Mouse (Mus musculus) cortical plate, adult 2 months (tissue): ENCODE data around the gene Ube2n.

Experiments used
- CTCF ChIP-seq: fragments of 200-500 bp; IDR thresholded peaks from 2 replicates; pipeline ENCODE4 v1.5.1; 2011; ENCODE audit warnings: mild to moderate bottlenecking, control low read depth, low read length; ENCODE audit not compliant: insufficient read depth; ENCODE audit errors: extremely low read depth
- POLR2A ChIP-seq: fragments of 200-500 bp; IDR thresholded peaks from 2 replicates; pipeline ENCODE4 v1.6.1; 2011; ENCODE audit warnings: mild to moderate bottlenecking, low read length, control low read depth; ENCODE audit not compliant: insufficient read depth; ENCODE audit errors: extremely low read depth

DNA sequence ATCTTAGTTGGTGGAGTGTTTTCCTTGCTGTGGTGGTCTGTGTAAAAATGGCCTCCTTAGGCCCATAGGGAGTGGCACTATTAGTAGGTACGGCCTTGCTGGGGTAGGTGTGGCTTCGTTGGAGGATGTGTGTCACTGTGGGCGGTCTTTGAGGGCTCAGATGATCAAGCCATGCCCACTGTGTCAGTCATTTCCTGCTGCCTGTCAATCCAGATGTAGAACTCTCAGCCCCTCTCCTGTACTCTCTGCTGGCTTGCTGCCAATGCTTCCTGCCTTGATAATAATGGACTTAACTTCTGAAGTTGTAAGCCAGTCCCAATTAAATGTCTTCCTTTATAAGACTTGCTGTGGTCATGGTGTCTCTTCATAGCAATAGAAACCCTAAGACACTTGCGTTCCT lies 74.3 kb downstream of the Ube2n start:
- TF ChIP-seq CTCF (no peak), POLR2A (no peak)
